Mouse (Mus musculus) heart, embryonic 15.5 days (tissue): ENCODE results near the gene 1700056E22Rik. TPM values are rescaled to one million over a fixed set of nuclear protein-coding genes. Genes with fewer than 3 reads are reported as not detected.

Experiments used
- ATAC-seq: fragments of 200-750 bp; cut with Nextera tagmentation; replicated peaks from 2 replicates; pipeline ENCODE4 v1.8.0; 2017; ENCODE audit warnings: low read depth, moderate TSS enrichment; ENCODE audit not compliant: insufficient number of reproducible peaks, insufficient read depth, low FRiP score
- H3K27ac ChIP-seq: fragments of 300-500 bp; sonication (generic); 2 replicates; pipeline ENCODE4 v1.5.1; 2015; ENCODE audit warnings: mild to moderate bottlenecking, inconsistent platforms
- H3K27me3 ChIP-seq: fragments of 300-500 bp; sonication (generic); 2 replicates; pipeline ENCODE4 v1.6.1; 2015; ENCODE audit warnings: inconsistent platforms
- H3K36me3 ChIP-seq: fragments of 300-500 bp; sonication (generic); 2 replicates; pipeline ENCODE4 v1.6.1; 2015; ENCODE audit warnings: mild to moderate bottlenecking, inconsistent platforms
- H3K4me1 ChIP-seq: fragments of 300-500 bp; sonication (generic); replicated peaks from 2 replicates; pipeline ENCODE4 v1.6.1; 2015; ENCODE audit warnings: inconsistent platforms
- H3K4me2 ChIP-seq: fragments of 300-500 bp; sonication (generic); 2 replicates; pipeline ENCODE4 v1.6.1; 2015; ENCODE audit warnings: inconsistent platforms, mild to moderate bottlenecking, moderate library complexity
- H3K4me3 ChIP-seq: fragments of 300-500 bp; sonication (generic); 2 replicates; pipeline ENCODE4 v1.5.1; 2015; ENCODE audit warnings: mild to moderate bottlenecking, inconsistent platforms
- H3K9ac ChIP-seq: fragments of 300-500 bp; sonication (generic); 2 replicates; pipeline ENCODE4 v1.6.1; 2015; ENCODE audit warnings: mild to moderate bottlenecking, inconsistent platforms
- H3K9me3 ChIP-seq: fragments of 300-500 bp; sonication (generic); replicated peaks from 2 replicates; pipeline ENCODE4 v1.6.1; 2016; ENCODE audit warnings: inconsistent platforms
- WGBS: fragments of 180-500 bp; shearing (Covaris S2); methylation state at CpG from one replicate; pipeline ENCODE4 v1.1.7; 2015; ENCODE audit warnings: mixed read lengths; 5-methylcytosine and 5-hydroxymethylcytosine counted together
- polyA plus RNA-seq: library from polyadenylated mRNA; unstranded; fragments of >200 nt; fragmentation: Nextera tagmentation; extraction: Ambion mirVana; gene quantifications from 2 replicates; pipeline ENCODE4 v1.2.1, GENCODE M21; 2015

The 1700056E22Rik gene
- polyA plus RNA-seq, 1 experiment from 2014 or later, result 1.7 TPM

DNA sequence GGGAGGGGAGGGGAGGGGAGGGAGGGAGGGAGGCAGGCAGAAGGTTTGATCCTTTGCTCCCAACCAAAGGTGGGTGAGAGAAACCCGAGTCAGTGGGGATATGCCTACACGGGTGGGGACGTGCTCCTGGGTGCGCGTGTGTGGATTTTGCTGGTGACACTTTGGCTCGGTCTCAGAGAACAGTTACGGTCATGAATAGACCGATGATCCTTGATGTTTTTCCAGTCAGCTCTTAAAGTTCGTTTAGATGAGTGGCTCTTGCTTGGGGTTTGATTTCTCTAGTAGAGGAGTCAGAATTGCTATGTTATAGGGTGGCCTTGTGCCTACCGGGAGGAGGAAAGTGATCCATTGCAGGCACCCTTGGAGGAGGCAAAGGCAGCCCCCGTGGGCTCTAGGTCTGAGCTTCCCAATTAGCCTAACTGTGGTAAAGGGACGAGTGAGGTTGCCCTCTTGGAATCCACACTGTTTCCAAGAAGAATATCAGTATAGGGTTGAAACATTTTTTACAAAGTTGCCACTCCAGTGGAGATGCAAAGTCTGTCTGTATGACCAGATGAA, 1.3 kb upstream of the 1700056E22Rik start:
- WGBS, result 9% methylated on average over 12 of the region's 12 CpGs
- Histone ChIP-seq H3K9me3 (no peaks in the 10 kb centered on the region), H3K4me3 (peak overlapping the region; percentile 80), H3K4me1 (peaks cover 35% of the 10 kb centered on the region), H3K27ac (peak overlapping the region; percentile 85), H3K9ac (peak overlapping the region; percentile 70), H3K4me2 (peak overlapping the region; percentile 84), H3K36me3 (0 out of 2 replicates have a peak, but pooled peaks cover 4% of the 10 kb centered on the region), H3K27me3 (no peaks in the 10 kb centered on the region)
- no peak for ATAC-seq

DNA sequence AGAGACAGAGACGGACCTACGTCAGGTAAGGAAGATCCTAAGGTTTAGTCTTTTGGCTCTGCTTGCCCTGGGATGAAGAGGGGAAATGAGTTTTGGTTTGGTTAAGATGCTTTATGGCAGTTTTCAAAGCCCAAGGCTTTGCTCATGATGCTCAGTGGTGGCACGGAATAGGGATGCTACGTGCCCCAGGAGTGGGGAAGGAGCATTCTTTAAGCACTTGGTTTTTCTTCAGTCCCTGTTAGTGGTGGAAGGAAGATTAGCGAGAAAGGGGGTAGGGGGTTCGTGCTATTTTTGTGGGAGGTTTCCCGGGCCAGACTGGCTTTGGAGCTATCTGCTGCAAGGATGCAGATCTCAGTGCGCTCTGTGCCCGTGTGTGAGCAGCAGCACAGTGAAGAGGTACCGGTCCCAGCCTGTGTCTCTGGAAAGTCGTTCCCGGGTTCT, 660 bp upstream of the 1700056E22Rik start:
- Histone ChIP-seq H3K27ac (peak overlapping the region; percentile 85), H3K9ac (peak overlapping the region; percentile 70), H3K36me3 (0 out of 2 replicates have a peak, but pooled peaks cover 4% of the 10 kb centered on the region), H3K4me2 (peak overlapping the region; percentile 84), H3K27me3 (no peaks in the 10 kb centered on the region), H3K9me3 (no peaks in the 10 kb centered on the region), H3K4me1 (peaks cover 33% of the 10 kb centered on the region), H3K4me3 (peak overlapping the region; percentile 80)
- WGBS, result 0% methylated on average over 12 of the region's 12 CpGs
- no peak for ATAC-seq

DNA sequence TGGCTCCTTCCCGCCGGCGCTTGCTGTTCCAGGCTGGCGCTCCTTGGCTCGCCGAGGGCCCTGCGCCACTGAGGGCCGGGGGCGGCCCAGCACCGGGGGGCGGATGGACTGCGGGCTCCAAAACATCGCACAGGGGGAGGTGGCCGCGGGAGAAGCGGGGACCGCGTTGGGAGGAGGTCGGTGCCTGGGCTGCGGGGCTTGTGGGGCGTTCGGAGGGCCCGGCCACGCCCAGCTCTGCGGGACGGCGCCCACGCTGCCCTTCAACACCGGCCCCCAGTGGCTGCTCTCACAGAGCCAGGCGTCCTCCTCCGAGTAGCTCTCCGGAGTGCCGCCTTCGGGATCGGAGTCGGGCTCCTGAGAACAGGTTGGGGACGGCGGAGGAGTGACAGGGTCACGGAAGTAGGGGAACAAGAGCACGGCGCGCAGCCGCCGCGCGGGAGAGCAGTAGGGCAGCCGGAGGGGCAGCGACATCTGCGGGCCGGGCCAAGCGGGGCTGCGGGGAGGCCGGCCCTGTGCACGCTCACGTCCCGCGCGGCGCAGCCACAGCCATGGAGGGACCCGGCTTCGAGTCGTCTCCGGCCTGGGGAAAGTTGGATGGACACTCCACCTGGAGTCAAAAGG, 601 bp downstream of the 1700056E22Rik start:
- Histone ChIP-seq H3K27ac (peak overlapping the region; percentile 98), H3K27me3 (no peaks in the 10 kb centered on the region), H3K36me3 (0 out of 2 replicates have a peak, but pooled peaks cover 4% of the 10 kb centered on the region), H3K9me3 (no peaks in the 10 kb centered on the region), H3K9ac (peak overlapping the region; percentile 93), H3K4me2 (peak overlapping the region; percentile 87), H3K4me1 (peaks cover 27% of the 10 kb centered on the region), H3K4me3 (peak overlapping the region; percentile 80)
- ATAC-seq, result peak; percentile 83
- under 1% methylated on average over 63 of the region's 63 CpGs for WGBS

DNA sequence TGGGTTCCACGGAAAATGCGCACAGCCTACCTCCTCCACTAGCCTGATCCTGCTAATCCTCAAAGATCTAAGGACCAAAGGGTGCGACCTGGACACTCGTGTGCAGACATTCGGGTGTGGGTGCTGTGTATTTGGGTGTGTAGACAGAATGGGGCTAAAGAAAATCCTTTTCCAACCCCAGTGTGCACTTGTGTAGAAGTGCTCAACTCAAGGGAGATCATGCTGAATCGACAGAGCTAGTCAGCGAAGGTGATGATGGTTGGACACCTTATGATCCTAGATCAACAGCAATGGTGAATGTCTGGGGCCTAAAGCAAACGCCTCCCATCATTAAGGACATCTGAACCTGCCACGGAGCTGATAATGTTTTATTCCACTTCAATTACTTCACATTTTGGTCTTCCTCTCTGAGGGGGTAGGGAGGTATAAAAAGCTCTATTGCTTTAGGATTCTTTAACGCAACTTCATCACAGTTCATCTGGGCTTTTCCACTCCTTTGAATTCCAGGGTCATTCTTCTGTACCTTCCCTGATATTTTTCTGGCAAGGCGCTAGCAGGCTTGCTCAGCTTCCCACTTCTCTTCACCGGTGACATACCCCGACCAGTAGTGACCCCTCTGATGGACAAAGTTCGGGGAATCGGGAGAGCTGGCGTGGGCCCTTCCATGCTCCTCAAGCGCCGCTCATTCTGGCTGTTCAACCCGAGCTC, 1.3 kb downstream of the 1700056E22Rik start:
- H3K9me3 ChIP-seq, result no peaks in the 10 kb centered on the region
- no peak for ATAC-seq
- H3K27ac ChIP-seq, result peak overlapping the region; percentile 98
- H3K4me3 ChIP-seq, result peak overlapping the region; percentile 80
- 0 out of 2 replicates have a peak, but pooled peaks cover 4% of the 10 kb centered on the region for H3K36me3 ChIP-seq
- peaks cover 25% of the 10 kb centered on the region for H3K4me1 ChIP-seq
- no peaks in the 10 kb centered on the region for H3K27me3 ChIP-seq
- 27% methylated on average over 19 of the region's 19 CpGs for WGBS
- peak overlapping the region; percentile 87 for H3K4me2 ChIP-seq
- H3K9ac ChIP-seq, result peak overlapping the region; percentile 93

DNA sequence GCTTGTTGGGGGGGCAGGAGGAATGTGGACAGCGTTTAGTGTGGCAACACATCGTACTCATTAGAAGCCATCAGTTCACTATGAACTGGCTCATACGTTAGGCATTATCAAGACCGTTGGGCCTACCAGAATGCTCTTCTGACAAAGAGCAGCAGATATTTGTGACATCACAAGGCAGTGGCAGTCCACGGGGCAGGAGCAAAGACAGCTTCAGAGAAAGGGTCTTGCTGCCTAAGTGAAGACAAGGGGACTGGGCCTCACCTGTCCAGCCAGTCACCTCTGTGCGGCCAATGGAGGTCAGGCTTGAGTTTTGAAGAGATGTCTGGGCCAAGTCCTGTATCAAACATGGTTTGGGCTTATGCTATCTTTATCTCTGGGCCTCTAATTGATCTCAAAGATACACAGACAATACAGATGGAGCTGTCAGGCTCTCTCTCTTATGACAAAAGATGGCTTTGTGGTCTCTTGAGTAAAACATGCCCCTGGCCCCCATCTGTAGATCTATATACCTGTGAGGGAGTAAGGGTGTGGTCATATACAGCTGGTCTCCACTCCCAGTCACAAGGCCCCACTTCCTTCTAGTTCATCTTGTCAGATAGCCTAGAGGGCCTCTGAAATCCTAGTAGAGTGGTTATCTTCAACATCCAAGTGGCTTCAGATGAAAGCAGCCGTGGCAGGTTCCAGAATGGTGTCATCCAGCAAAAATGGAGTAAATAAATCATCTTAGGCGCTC, 3.9 kb downstream of the 1700056E22Rik start:
- WGBS, result 86% methylated on average over 8 of the region's 8 CpGs
- Histone ChIP-seq H3K4me3 (no peak overlapping the region), H3K27me3 (no peaks in the 10 kb centered on the region), H3K4me1 (peaks cover 7% of the 10 kb centered on the region), H3K9me3 (no peaks in the 10 kb centered on the region), H3K27ac (no peak overlapping the region), H3K36me3 (no peaks in the 10 kb centered on the region), H3K9ac (no peak overlapping the region), H3K4me2 (no peak overlapping the region)
- ATAC-seq, result no peak

DNA sequence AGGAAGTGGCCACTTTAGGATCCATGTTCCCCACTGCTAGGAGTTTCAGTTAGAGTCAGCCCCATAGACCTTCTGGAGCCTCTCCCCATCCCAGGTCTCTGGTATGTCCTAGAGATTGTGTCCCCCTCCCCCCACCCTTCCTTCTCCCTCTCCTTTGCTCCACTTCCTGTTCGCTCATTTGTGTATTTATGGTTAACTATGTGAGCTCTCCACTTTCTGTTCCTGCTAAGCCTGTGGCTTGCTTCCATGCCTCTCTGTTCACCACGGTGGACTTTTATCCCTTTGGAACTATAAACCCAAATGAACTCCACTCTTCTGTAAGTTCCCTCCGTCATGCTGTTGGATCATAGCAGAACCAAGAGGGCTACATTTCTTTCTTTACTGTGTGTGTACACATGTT, 7.1 kb downstream of the 1700056E22Rik start:
- ATAC-seq, result no peak
- H3K4me1 ChIP-seq, result no peaks in the 10 kb centered on the region
- no peak overlapping the region for H3K4me3 ChIP-seq
- H3K36me3 ChIP-seq, result no peaks in the 10 kb centered on the region
- 85% methylated on average over 3 of the region's 3 CpGs for WGBS
- H3K27me3 ChIP-seq, result no peaks in the 10 kb centered on the region
- no peak overlapping the region for H3K4me2 ChIP-seq
- no peak overlapping the region for H3K27ac ChIP-seq
- no peaks in the 10 kb centered on the region for H3K9me3 ChIP-seq
- H3K9ac ChIP-seq, result no peak overlapping the region

DNA sequence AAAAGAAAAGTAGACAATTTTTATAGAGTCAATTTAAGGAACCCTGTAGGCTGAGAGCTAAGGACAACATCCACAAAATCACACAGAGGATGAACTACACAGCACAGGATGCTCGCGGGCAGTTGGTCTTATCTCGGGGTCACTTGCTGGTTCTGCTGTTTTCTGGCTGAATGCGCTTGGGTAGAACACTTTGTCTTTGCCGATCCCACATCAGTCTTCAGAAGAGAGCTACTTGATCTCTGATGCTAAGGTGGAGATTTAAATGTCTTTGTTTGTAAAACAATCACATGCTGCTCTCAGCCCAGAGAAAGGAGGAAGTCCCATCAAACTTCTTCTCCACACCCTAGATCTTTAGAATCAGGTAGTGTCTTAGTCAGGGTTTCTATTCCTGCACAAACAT, 9.0 kb downstream of the 1700056E22Rik start:
- Histone ChIP-seq H3K27me3 (no peaks in the 10 kb centered on the region), H3K4me1 (no peaks in the 10 kb centered on the region), H3K4me2 (no peak overlapping the region), H3K36me3 (no peaks in the 10 kb centered on the region), H3K9me3 (no peaks in the 10 kb centered on the region), H3K4me3 (no peak overlapping the region), H3K9ac (no peak overlapping the region), H3K27ac (no peak overlapping the region)
- WGBS, result 76% methylated on average over 5 of the region's 5 CpGs
- ATAC-seq, result no peak

DNA sequence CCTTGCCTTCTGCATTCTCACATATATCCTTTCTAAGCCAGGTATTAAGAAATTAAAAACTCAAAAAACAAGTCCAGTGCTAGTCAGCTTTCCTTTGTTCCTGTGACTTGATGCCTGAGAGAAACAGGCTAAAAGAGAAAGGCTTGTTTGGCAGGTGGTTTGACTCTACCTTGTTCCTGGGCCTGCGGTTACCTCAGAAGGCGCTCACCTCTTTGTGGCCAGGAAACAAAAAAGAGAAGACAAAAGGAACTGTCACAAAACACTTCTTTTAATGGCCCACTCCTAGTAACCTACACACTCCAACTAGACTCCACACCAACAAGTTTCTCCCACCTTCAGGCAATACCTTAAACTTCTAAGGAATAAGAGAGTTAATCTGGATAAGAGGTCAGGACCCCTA, 9.5 kb downstream of the 1700056E22Rik start:
- no peak overlapping the region for H3K9ac ChIP-seq
- H3K27me3 ChIP-seq, result no peaks in the 10 kb centered on the region
- no peak overlapping the region for H3K4me2 ChIP-seq
- no peak for ATAC-seq
- H3K9me3 ChIP-seq, result no peaks in the 10 kb centered on the region
- no peak overlapping the region for H3K27ac ChIP-seq
- no peak overlapping the region for H3K4me3 ChIP-seq
- peaks cover 2% of the 10 kb centered on the region; the same call in 1 of the 2 replicates for H3K4me1 ChIP-seq
- WGBS, result 91% methylated on average over 2 of the region's 2 CpGs
- no peaks in the 10 kb centered on the region for H3K36me3 ChIP-seq

DNA sequence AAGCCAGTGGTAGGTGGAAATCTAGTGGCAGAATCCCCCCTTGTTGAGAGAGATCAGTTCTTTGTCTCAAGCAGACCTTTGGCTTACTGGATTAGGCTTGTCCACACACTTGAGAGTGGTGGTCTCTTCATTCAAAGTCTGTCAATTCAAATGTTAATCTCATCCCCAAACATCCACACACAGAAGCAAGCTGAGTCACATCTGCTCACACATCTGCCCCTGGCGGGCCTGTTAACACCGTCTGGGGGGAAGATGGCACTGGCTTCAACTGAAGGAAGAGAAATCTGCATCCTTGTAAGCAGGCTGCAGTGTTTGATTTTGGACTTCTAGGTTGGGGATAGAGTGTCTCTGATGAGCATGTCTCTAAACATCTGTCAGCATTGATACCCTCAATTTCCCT, 10.1 kb downstream of the 1700056E22Rik start:
- WGBS, result 56% methylated on average over 2 of the region's 2 CpGs
- Histone ChIP-seq H3K9me3 (no peaks in the 10 kb centered on the region), H3K27me3 (no peaks in the 10 kb centered on the region), H3K4me1 (peaks cover 3% of the 10 kb centered on the region; the same call in 1 of the 2 replicates), H3K27ac (no peak overlapping the region), H3K9ac (no peak overlapping the region), H3K4me2 (no peak overlapping the region), H3K4me3 (no peak overlapping the region), H3K36me3 (no peaks in the 10 kb centered on the region)
- ATAC-seq, result no peak

DNA sequence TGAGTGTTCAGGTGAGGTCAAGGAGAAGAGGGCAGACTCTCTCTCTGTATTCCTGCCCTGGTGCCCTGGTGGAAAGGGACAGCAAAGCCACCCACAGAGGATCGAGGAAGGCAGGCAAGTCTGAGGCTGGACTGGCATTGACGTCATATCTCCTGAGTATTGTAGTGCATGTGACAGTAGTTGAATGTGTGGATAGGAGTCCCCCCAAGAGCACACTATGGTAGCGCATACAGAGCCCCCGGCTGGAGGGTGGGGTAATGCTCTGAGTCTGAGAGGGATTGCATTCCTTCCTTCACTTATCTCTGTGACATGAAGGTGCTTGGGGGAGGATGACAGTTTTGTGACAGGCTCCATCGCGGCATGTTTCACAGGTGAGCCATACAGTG, 14.4 kb downstream of the 1700056E22Rik start:
- 0 out of 2 replicates have a peak, but pooled peaks have one; percentile 39 for ATAC-seq
- 23% methylated on average over 6 of the region's 6 CpGs for WGBS
- H3K4me2 ChIP-seq, result no peak overlapping the region
- H3K4me3 ChIP-seq, result no peak overlapping the region
- no peak overlapping the region for H3K9ac ChIP-seq
- H3K27me3 ChIP-seq, result no peaks in the 10 kb centered on the region
- no peaks in the 10 kb centered on the region for H3K9me3 ChIP-seq
- peaks cover 3% of the 10 kb centered on the region; the same call in 1 of the 2 replicates for H3K4me1 ChIP-seq
- no peaks in the 10 kb centered on the region for H3K36me3 ChIP-seq
- H3K27ac ChIP-seq, result no peak overlapping the region
